Mouse (Mus musculus) cerebellum, adult 2 months (tissue): ENCODE results near the gene Cped1.

Experiments used
- CTCF ChIP-seq: fragments of 200-500 bp; IDR thresholded peaks from 2 replicates; pipeline ENCODE4 v1.5.1; 2011; ENCODE audit warnings: low read depth, mild to moderate bottlenecking, control low read depth, low read length, moderate library complexity, borderline replicate concordance; ENCODE audit not compliant: insufficient read depth
- POLR2A ChIP-seq: fragments of 200-500 bp; IDR thresholded peaks from 2 replicates; pipeline ENCODE4 v1.6.1; 2011; ENCODE audit warnings: low read length, control low read depth, borderline replicate concordance; ENCODE audit not compliant: insufficient read depth

DNA sequence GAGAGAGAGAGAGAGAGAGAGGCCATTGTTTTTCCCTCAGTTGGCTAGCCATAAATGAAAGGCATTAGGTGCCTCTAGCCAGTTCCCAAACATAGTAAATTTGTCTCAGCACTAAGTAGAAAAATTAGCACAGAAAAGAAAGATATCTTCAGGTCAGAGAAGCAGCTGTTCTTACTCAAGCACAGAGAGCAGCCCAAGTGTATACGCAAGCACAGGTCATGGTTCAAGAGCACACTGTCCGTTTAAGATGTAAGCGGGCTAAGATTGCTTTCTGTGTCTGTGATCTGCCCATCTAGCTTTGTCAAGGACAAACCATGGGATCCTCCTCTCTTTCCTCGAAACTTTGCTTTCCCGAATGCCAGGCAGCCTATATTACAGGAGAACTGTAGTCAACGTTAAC is 249.4 kb downstream of the Cped1 start:
- TF ChIP-seq CTCF (no peak), POLR2A (no peak)
